Mouse (Mus musculus) C2C12 (cell line): ENCODE results near the gene Zbtb12. TPM values are rescaled to one million over a fixed set of nuclear protein-coding genes. Genes with fewer than 3 reads are reported as not detected.

Experiments used
- H3K27me3 ChIP-seq: one replicate; pipeline ENCODE4 v1.6.1; 2011; ENCODE audit not compliant: control insufficient read depth, insufficient read depth, insufficient read length
- H3K36me3 ChIP-seq: one replicate; pipeline ENCODE4 v1.6.1; 2011; ENCODE audit not compliant: control insufficient read depth, insufficient read depth
- H3K4me3 ChIP-seq: one replicate; pipeline ENCODE4 v1.5.1; 2011; ENCODE audit warnings: mild to moderate bottlenecking, control low read depth; ENCODE audit not compliant: poor library complexity, insufficient read depth, severe bottlenecking
- H3K79me2 ChIP-seq: one replicate; pipeline ENCODE4 v1.6.1; 2011; ENCODE audit not compliant: control insufficient read depth, insufficient read depth
- H3K79me3 ChIP-seq: one replicate; pipeline ENCODE4 v1.6.1; 2011; ENCODE audit warnings: low read depth, control low read depth
- H3ac ChIP-seq: one replicate; pipeline ENCODE3; 2011; ENCODE audit warnings: low read depth; ENCODE audit not compliant: control insufficient read depth, insufficient read length
- CEBPB ChIP-seq: IDR thresholded peaks from one replicate; pipeline ENCODE4 v1.6.1; 2011; ENCODE audit warnings: low read depth, mild to moderate bottlenecking, control low read depth, moderate library complexity
- CTCF ChIP-seq: IDR thresholded peaks from one replicate; pipeline ENCODE4 v1.5.1; 2011; ENCODE audit not compliant: control insufficient read depth, insufficient read depth, insufficient read length
- FOSL1 ChIP-seq: IDR thresholded peaks from one replicate; pipeline ENCODE4 v1.8.0; 2011; ENCODE audit warnings: mild to moderate bottlenecking, low read length; ENCODE audit not compliant: poor library complexity, insufficient read depth, severe bottlenecking
- MAX ChIP-seq: IDR thresholded peaks from one replicate; pipeline ENCODE4 v1.6.1; 2011; ENCODE audit warnings: mild to moderate bottlenecking, control low read depth
- MYOD1 ChIP-seq: IDR thresholded peaks from one replicate; pipeline ENCODE4 v1.6.1; 2011; ENCODE audit warnings: low read depth; ENCODE audit not compliant: control insufficient read depth, insufficient read length
- MYOG ChIP-seq: IDR thresholded peaks from one replicate; pipeline ENCODE4 v1.6.1; 2011; ENCODE audit not compliant: control insufficient read depth, insufficient read length; ENCODE audit errors: extremely low read depth
- USF1 ChIP-seq: IDR thresholded peaks from one replicate; pipeline ENCODE4 v1.6.1; 2011; ENCODE audit warnings: low read depth, mild to moderate bottlenecking, control low read depth, moderate library complexity
- polyA plus RNA-seq: library from polyadenylated mRNA; unstranded; fragments of >200 nt; fragmentation: generic; extraction: Trizol; gene quantifications from one replicate; pipeline ENCODE4 v1.2.1, GENCODE M21; 2012; ENCODE audit warnings: missing spikeins

The Zbtb12 gene
- polyA plus RNA-seq, 1 experiment = 15.2 TPM

DNA sequence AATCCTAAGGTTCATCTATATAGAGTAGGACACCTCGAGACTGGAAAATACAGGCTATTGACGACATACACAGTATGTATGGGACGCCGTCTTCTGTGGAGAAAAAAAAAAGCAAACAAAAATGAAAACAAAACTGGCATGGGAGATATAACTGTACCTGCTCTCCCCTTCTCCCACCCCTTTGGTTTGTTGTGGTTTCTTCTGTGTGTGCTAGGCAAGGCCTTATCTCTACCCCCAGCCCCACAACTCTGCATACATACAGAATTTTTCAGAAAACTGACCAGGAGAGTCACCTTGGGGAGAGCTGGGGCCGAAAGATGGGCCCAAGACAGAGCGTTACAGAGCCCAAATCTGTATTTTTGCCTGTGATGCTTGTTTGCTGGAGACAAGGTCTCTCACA lies 5.4 kb downstream of the Zbtb12 start:
- no peak overlapping the region for H3K4me3 ChIP-seq
- no peaks in the 10 kb centered on the region for H3K36me3 ChIP-seq
- TF ChIP-seq MAX (no peak), MYOG (no peak), USF1 (no peak), FOSL1 (no peak)
- H3ac ChIP-seq = no peak overlapping the region
- no peaks in the 10 kb centered on the region for H3K27me3 ChIP-seq
- no peaks in the 10 kb centered on the region for H3K79me2 ChIP-seq
- H3K79me3 ChIP-seq = no peaks in the 10 kb centered on the region

GRCm38 (mm10) chr17:34885615-34886014 lies 6.3 kb downstream of the Zbtb12 start:
- Histone ChIP-seq H3ac (no peak overlapping the region), H3K4me3 (no peak overlapping the region), H3K79me3 (no peaks in the 10 kb centered on the region), H3K27me3 (no peaks in the 10 kb centered on the region), H3K36me3 (no peaks in the 10 kb centered on the region), H3K79me2 (no peaks in the 10 kb centered on the region)
- no peak for TF ChIP-seq MAX
- TF ChIP-seq CTCF = no peak
- TF ChIP-seq MYOG = no peak
- no peak for TF ChIP-seq CEBPB
- no peak for TF ChIP-seq MYOD1
- TF ChIP-seq FOSL1 = no peak
- TF ChIP-seq USF1 = no peak

GRCm38 (mm10) chr17:34887942-34888341 lies 8.7 kb downstream of the Zbtb12 start:
- Histone ChIP-seq H3K36me3 (no peaks in the 10 kb centered on the region), H3K79me2 (no peaks in the 10 kb centered on the region), H3K4me3 (no peak overlapping the region), H3ac (no peak overlapping the region), H3K79me3 (no peaks in the 10 kb centered on the region), H3K27me3 (no peaks in the 10 kb centered on the region)
- TF ChIP-seq CEBPB = no peak
- TF ChIP-seq FOSL1 = no peak
- TF ChIP-seq USF1 = no peak
- no peak for TF ChIP-seq MYOD1
- no peak for TF ChIP-seq MAX
- TF ChIP-seq CTCF = no peak
- no peak for TF ChIP-seq MYOG

DNA sequence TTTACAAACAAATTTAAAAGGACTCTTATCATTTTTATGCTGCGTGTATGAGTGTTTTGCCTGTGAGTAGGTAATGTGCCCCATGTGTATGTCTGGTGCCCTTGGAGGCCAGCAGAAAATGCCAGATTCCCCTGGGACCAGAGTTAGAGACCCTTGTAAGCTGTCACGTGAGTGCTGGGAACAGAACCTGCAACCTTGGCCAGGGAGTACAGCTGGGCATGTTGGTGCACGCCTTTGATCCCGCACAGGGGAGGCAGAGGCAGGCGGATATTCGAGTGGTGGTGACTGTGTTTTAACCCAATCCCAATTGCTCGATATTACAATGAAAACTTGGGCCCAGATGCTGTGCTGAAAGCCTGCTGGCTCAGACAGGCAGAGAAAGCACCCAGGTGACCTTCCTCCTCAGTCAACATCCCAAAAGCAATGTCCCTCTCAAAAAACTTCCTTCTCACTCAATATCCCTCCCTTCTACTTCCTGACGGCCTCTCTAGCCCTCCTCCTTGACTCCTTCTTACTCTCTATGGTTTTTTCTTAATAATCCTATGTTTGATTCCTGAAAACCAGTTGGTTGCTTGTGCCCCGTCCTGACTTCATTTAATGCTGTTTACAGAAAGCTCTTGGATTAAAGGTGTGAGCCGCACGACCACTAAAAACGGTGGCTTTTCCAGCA lies 10.9 kb downstream of the Zbtb12 start:
- H3K36me3 ChIP-seq = no peaks in the 10 kb centered on the region
- H3K79me2 ChIP-seq = peaks cover 4% of the 10 kb centered on the region

GRCm38 (mm10) chr17:34891377-34891776 lies 12.1 kb downstream of the Zbtb12 start:
- Histone ChIP-seq H3ac (no peak overlapping the region), H3K4me3 (no peak overlapping the region), H3K27me3 (no peaks in the 10 kb centered on the region), H3K79me2 (peaks cover 15% of the 10 kb centered on the region), H3K79me3 (no peaks in the 10 kb centered on the region), H3K36me3 (no peaks in the 10 kb centered on the region)
- no peak for TF ChIP-seq CEBPB
- TF ChIP-seq FOSL1 = no peak
- no peak for TF ChIP-seq CTCF
- TF ChIP-seq MAX = no peak
- TF ChIP-seq MYOG = no peak
- TF ChIP-seq USF1 = no peak
- no peak for TF ChIP-seq MYOD1

More for the DNA sequence above, 10.9 kb downstream of the Zbtb12 start:
- H3K27me3 ChIP-seq = no peaks in the 10 kb centered on the region
- H3K4me3 ChIP-seq = no peak overlapping the region
- no peaks in the 10 kb centered on the region for H3K79me3 ChIP-seq
- TF ChIP-seq MYOD1 (no peak), FOSL1 (no peak), CEBPB (no peak), MYOG (no peak), MAX (no peak), CTCF (no peak), USF1 (no peak)
- no peak overlapping the region for H3ac ChIP-seq

GRCm38 (mm10) chr17:34893072-34893824 lies 14.0 kb downstream of the Zbtb12 start:
- no peaks in the 10 kb centered on the region for H3K27me3 ChIP-seq
- H3ac ChIP-seq = no peak overlapping the region
- H3K36me3 ChIP-seq = no peaks in the 10 kb centered on the region
- peaks cover 1% of the 10 kb centered on the region for H3K79me3 ChIP-seq
- H3K79me2 ChIP-seq = peaks cover 28% of the 10 kb centered on the region
- TF ChIP-seq MYOG (no peak), FOSL1 (no peak), CEBPB (no peak), MYOD1 (no peak), CTCF (no peak), MAX (no peak), USF1 (no peak)
- H3K4me3 ChIP-seq = no peak overlapping the region
